Mouse (Mus musculus) kidney, adult 8-10 months (tissue): Measurements from ENCODE around the gene Ctse.
"Not testable (repeated sequence)": the region's sequence is repeated elsewhere in the genome, so short reads cannot be mapped to it uniquely, and the experiment has no call there.

ENCODE experiments used
- DNase-seq, 2 experiments: peaks; one replicate each; pipeline ENCODE4 v3.0.0; 2022

Ctse gene

GRCm38 (mm10) chr1:131637791-131638540 lies at the start of gene Ctse:
Gene Ctse (plus strand): TSS chr1:131638306.
- DNase-seq = no peak

- DNase-seq = no peak
Observed at GRCm38 (mm10) chr1:131598905-131599304, 39.2 kb upstream of the Ctse start, which contains the start of gene Avpr1b. Gene Avpr1b (plus strand): TSS chr1:131599239.

- DNase-seq = peak in 1 of 2 experiments; percentile 4
Observed at GRCm38 (mm10) chr1:131600314-131600713, 37.8 kb upstream of the Ctse start.

GRCm38 (mm10) chr1:131606719-131607118 lies 31.4 kb upstream of the Ctse start:
- DNase-seq = no peak

- DNase-seq = no peak
Observed at GRCm38 (mm10) chr1:131612556-131613155, 25.4 kb upstream of the Ctse start.

GRCm38 (mm10) chr1:131613361-131614133 lies 24.6 kb upstream of the Ctse start:
- peak; percentile 44 to 75 for DNase-seq

GRCm38 (mm10) chr1:131614641-131615040 lies 23.5 kb upstream of the Ctse start:
- DNase-seq = no peak

GRCm38 (mm10) chr1:131616131-131616530 lies 22.0 kb upstream of the Ctse start:
- DNase-seq = no peak

- no peak for DNase-seq
Observed at GRCm38 (mm10) chr1:131616546-131617220, 21.4 kb upstream of the Ctse start.

- DNase-seq = no peak
Observed at GRCm38 (mm10) chr1:131618576-131618975, 19.5 kb upstream of the Ctse start.

- DNase-seq = peak in 1 of 2 experiments; percentile 13
Observed at GRCm38 (mm10) chr1:131619348-131619747, 18.8 kb upstream of the Ctse start.

GRCm38 (mm10) chr1:131623644-131624043 lies 14.5 kb upstream of the Ctse start:
- no peak for DNase-seq

GRCm38 (mm10) chr1:131624175-131624835 lies 13.8 kb upstream of the Ctse start:
- no peak for DNase-seq

GRCm38 (mm10) chr1:131626200-131626599 lies 11.9 kb upstream of the Ctse start:
- DNase-seq = no peak

GRCm38 (mm10) chr1:131632216-131632615 lies 5.9 kb upstream of the Ctse start:
- not testable (repeated sequence) for DNase-seq

GRCm38 (mm10) chr1:131634495-131634894 lies 3.6 kb upstream of the Ctse start:
- DNase-seq = no peak

GRCm38 (mm10) chr1:131638541-131639421 lies 675 bp downstream of the Ctse start:
- DNase-seq = no peak

- DNase-seq = no peak
Observed at GRCm38 (mm10) chr1:131640062-131640461, 2.0 kb downstream of the Ctse start.

- no peak for DNase-seq
Observed at GRCm38 (mm10) chr1:131641565-131641964, 3.5 kb downstream of the Ctse start.

GRCm38 (mm10) chr1:131642251-131642650 lies 4.1 kb downstream of the Ctse start:
- no peak for DNase-seq
